Mouse (Mus musculus): ENCODE measurements around the gene Fbxo46. TPM values are rescaled to one million over a fixed set of nuclear protein-coding genes. Genes with fewer than 3 reads are reported as not detected.

Gene Fbxo46
- total and polyA plus RNA-seq, 3 experiments, result 10.1 to 13.7 TPM; not detected in 1

DNA sequence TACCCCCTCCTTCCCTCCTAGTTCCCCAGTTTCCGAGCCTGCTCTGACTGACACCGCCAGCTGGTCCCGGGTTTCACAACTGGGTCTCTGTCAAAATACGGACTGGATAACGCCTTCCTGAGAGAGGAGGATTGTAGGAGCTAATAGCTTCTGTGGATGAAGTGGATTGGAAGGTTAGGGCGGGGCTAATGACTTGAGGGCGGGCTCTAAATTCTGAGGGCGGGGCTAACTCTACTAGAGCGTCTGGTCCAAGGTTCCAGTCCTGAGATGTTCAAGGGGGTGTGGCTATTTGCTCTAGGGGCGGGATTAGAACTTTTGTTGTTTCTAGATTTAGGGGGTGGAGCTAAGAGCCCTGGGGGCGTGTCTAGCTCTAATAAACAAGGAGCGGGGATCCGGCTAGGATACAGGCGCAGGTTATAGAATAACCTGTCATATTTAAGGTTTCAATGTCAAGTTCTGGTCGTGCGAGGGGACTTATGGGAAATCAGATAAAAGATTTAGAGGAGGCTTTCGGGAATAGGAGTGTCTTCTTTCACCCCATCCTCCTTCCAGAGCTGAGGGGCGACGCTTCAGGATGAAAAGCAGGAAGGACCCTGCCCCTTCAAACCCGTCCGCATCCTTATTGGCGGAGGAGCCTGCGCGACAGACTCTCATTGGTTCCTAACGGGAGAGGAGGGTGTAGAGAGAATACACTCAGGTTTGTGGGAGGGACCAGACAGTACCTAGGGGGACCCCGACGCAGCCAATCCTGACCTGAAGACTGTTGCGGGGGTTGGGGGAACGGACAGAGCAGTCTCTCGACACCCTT is 56.3 kb downstream of the Fbxo46 start, which contains the start of gene Eml2:
Gene Eml2 (plus strand): TSS at position 714 of the 808 bp plus-strand sequence.
- H3K27ac ChIP-seq (ENCODE audit: control insufficient read depth, low read depth, low read length), result no peak within 1 kb of the TSS
- no peak for TF ChIP-seq HCFC1 (IDR thresholded peaks at IDR 0.05; ENCODE audit: low read depth, low read length)
- TF ChIP-seq JUND (IDR thresholded peaks at IDR 0.05; ENCODE audit: low read depth, low read length), result no peak
- TF ChIP-seq NELFE (IDR thresholded peaks at IDR 0.05; ENCODE audit: low read depth, low read length), result no peak
- no peak for TF ChIP-seq CHD2 (IDR thresholded peaks at IDR 0.05; ENCODE audit: low read length)
- no peak for TF ChIP-seq ZMIZ1 (IDR thresholded peaks at IDR 0.05; ENCODE audit: low read depth, low read length)
- TF ChIP-seq GATA1 (IDR thresholded peaks at IDR 0.05; ENCODE audit: low read depth, low read length), result no peak
- TF ChIP-seq KAT2A (conservative IDR thresholded peaks at IDR 0.05; ENCODE audit: low read depth, low read length), result no peak
- no peak for TF ChIP-seq GABPA (IDR thresholded peaks at IDR 0.05; ENCODE audit: low read depth, low read length)
- no peak for TF ChIP-seq MYC (IDR thresholded peaks at IDR 0.05; ENCODE audit: low read depth, low read length)
- peaks cover 0 to 6% of the 10 kb centered on the region in 2 experiments; a peak in 2 of 4 replicates for H3K36me3 ChIP-seq (ENCODE audit: control insufficient read depth in 1 of 2, insufficient read depth in 2 of 2, low read length in 2 of 2)
- H3K79me2 ChIP-seq (ENCODE audit: control insufficient read depth, insufficient read depth, low read length, poor library complexity), result no peaks in the 10 kb centered on the region
- H3K4me1 ChIP-seq (ENCODE audit: control insufficient read depth in 1 of 2, insufficient read depth in 2 of 2, low read length in 2 of 2), result peaks cover 9 to 20% of the 10 kb centered on the region in 2 experiments
- no peaks in the 10 kb centered on the region for H3K27me3 ChIP-seq (ENCODE audit: control insufficient read depth in 1 of 2, insufficient read depth in 2 of 2, low read length in 2 of 2)
- no peaks in the 10 kb centered on the region for H3K9me3 ChIP-seq (replicated peaks; ENCODE audit: insufficient read depth, low read length)
- DNase-seq (ENCODE audit: low read depth, low spot score), result peak; percentile 59
- no peak within 1 kb of the TSS for H3K4me3 ChIP-seq (ENCODE audit: control insufficient read depth in 1 of 2, insufficient read depth in 1 of 2, low read depth in 2 of 2, low read length in 2 of 2)
- no peak within 1 kb of the TSS for H3K9ac ChIP-seq (ENCODE audit: control insufficient read depth, low read depth, low read length, poor library complexity, severe bottlenecking)

- Histone ChIP-seq H3K9me3 (replicated peaks; ENCODE audit: insufficient read depth, low read length) (no peaks in the 10 kb centered on the region), H3K27me3 (ENCODE audit: control insufficient read depth in 1 of 2, insufficient read depth in 2 of 2, low read length in 2 of 2) (no peaks in the 10 kb centered on the region), H3K27ac (ENCODE audit: control insufficient read depth, low read depth, low read length) (no peak overlapping the region), H3K79me2 (ENCODE audit: control insufficient read depth, insufficient read depth, low read length, poor library complexity) (no peaks in the 10 kb centered on the region), H3K4me3 (ENCODE audit: control insufficient read depth in 1 of 2, insufficient read depth in 1 of 2, low read depth in 2 of 2, low read length in 2 of 2) (no peak overlapping the region), H3K36me3 (ENCODE audit: control insufficient read depth in 1 of 2, insufficient read depth in 2 of 2, low read length in 2 of 2) (peaks cover 0 to 6% of the 10 kb centered on the region in 2 experiments; a peak in 2 of 4 replicates), H3K4me1 (ENCODE audit: control insufficient read depth in 1 of 2, insufficient read depth in 2 of 2, low read length in 2 of 2) (peaks cover 9 to 20% of the 10 kb centered on the region in 2 experiments), H3K9ac (ENCODE audit: control insufficient read depth, low read depth, low read length, poor library complexity, severe bottlenecking) (no peak overlapping the region)
- DNase-seq (ENCODE audit: low read depth, low spot score), result no peak
- no peak for TF ChIP-seq TAL1 (IDR thresholded peaks at IDR 0.05; ENCODE audit: low read length)
Measured at GRCm38 (mm10) chr7:19176516-19176947, 56.9 kb downstream of the Fbxo46 start.

GRCm38 (mm10) chr7:19177216-19177615 is 57.6 kb downstream of the Fbxo46 start:
- Histone ChIP-seq H3K9me3 (replicated peaks; ENCODE audit: insufficient read depth, low read length) (no peaks in the 10 kb centered on the region), H3K4me3 (ENCODE audit: control insufficient read depth in 1 of 2, insufficient read depth in 1 of 2, low read depth in 2 of 2, low read length in 2 of 2) (no peak overlapping the region), H3K79me2 (ENCODE audit: control insufficient read depth, insufficient read depth, low read length, poor library complexity) (no peaks in the 10 kb centered on the region), H3K9ac (ENCODE audit: control insufficient read depth, low read depth, low read length, poor library complexity, severe bottlenecking) (no peak overlapping the region), H3K4me1 (ENCODE audit: control insufficient read depth in 1 of 2, insufficient read depth in 2 of 2, low read length in 2 of 2) (peaks cover 9 to 21% of the 10 kb centered on the region in 2 experiments), H3K27ac (ENCODE audit: control insufficient read depth, low read depth, low read length) (no peak overlapping the region), H3K27me3 (ENCODE audit: control insufficient read depth in 1 of 2, insufficient read depth in 2 of 2, low read length in 2 of 2) (no peaks in the 10 kb centered on the region), H3K36me3 (ENCODE audit: control insufficient read depth in 1 of 2, insufficient read depth in 2 of 2, low read length in 2 of 2) (peaks cover 0 to 6% of the 10 kb centered on the region in 2 experiments; a peak in 2 of 4 replicates)
- TF ChIP-seq POLR2AphosphoS2 (IDR thresholded peaks at IDR 0.05; ENCODE audit: low read length) (no peak), MAFK (IDR thresholded peaks at IDR 0.05; ENCODE audit: borderline replicate concordance, low read depth, low read length) (no peak), MAX (IDR thresholded peaks at IDR 0.05; ENCODE audit: low read length) (no peak), POLR2A (IDR thresholded peaks at IDR 0.05; ENCODE audit: control insufficient read depth in 1 of 2, insufficient read depth in 1 of 2, low read depth in 1 of 2, low read length in 2 of 2, poor library complexity in 1 of 2) (no peak), MYB (IDR thresholded peaks at IDR 0.05; ENCODE audit: low read depth, low read length) (no peak), TAL1 (IDR thresholded peaks at IDR 0.05; ENCODE audit: low read length) (no peak), NRF1 (IDR thresholded peaks at IDR 0.05; ENCODE audit: insufficient read depth, low read depth, low read length, poor library complexity, severe bottlenecking) (no peak), ZKSCAN1 (IDR thresholded peaks at IDR 0.05; ENCODE audit: low read depth, low read length) (no peak), RCOR1 (IDR thresholded peaks at IDR 0.05; ENCODE audit: low read depth, low read length) (no peak), ZMIZ1 (IDR thresholded peaks at IDR 0.05; ENCODE audit: low read depth, low read length) (no peak), BHLHE40 (IDR thresholded peaks at IDR 0.05; ENCODE audit: borderline replicate concordance, low read depth, low read length) (no peak), UBTF (IDR thresholded peaks at IDR 0.05; ENCODE audit: borderline replicate concordance, insufficient read depth, low read depth, low read length) (no peak), MYC (IDR thresholded peaks at IDR 0.05; ENCODE audit: low read depth, low read length) (no peak), SIN3A (IDR thresholded peaks at IDR 0.05; ENCODE audit: low read length) (no peak), ELF1 (IDR thresholded peaks at IDR 0.05; ENCODE audit: low read depth, low read length) (no peak), CTCF (IDR thresholded peaks at IDR 0.05 in 2 of 3, conservative IDR thresholded peaks at IDR 0.05 in 1 of 3; ENCODE audit: control insufficient read depth in 1 of 3, insufficient read depth in 1 of 3, low read depth in 2 of 3, low read length in 3 of 3, poor library complexity in 1 of 3, severe bottlenecking in 1 of 3) (no peak), E2F4 (IDR thresholded peaks at IDR 0.05; ENCODE audit: borderline replicate concordance, low read depth, low read length) (no peak)
- no peak for DNase-seq (ENCODE audit: low read depth, low spot score)
